Mouse (Mus musculus): ENCODE measurements around the gene Mia. TPM values are rescaled to one million over a fixed set of nuclear protein-coding genes. Genes with fewer than 3 reads are reported as not detected.

Gene Mia
- total and polyA plus RNA-seq, 2 experiments from 2014 or later, result 17.4 to 32.8 TPM

GRCm38 (mm10) chr7:27161744-27162143 lies 19.2 kb downstream of the Mia start:
- Histone ChIP-seq H3K36me3 (ENCODE audit: insufficient read depth) (peaks cover 40% of the 10 kb centered on the region), H3K27me3 (ENCODE audit: insufficient read depth, low read length) (no peaks in the 10 kb centered on the region), H3K27ac (ENCODE audit: low read depth, low read length) (no peak overlapping the region), H3K9me3 (ENCODE audit: low read length) (no peaks in the 10 kb centered on the region), H3K4me1 (ENCODE audit: insufficient read depth) (peaks cover 24% of the 10 kb centered on the region), H3K4me2 (ENCODE audit: low read depth) (no peak overlapping the region), H3K9ac (no peak overlapping the region), H3K4me3 (ENCODE audit: low read depth, low read length) (no peak overlapping the region)
- no peak for DNase-seq
- 92% methylated on average over 4 of the region's 4 CpGs for WGBS
- ATAC-seq, result no peak
- no peak for TF ChIP-seq CTCF (IDR thresholded peaks at IDR 0.05; ENCODE audit: low read depth)

DNA sequence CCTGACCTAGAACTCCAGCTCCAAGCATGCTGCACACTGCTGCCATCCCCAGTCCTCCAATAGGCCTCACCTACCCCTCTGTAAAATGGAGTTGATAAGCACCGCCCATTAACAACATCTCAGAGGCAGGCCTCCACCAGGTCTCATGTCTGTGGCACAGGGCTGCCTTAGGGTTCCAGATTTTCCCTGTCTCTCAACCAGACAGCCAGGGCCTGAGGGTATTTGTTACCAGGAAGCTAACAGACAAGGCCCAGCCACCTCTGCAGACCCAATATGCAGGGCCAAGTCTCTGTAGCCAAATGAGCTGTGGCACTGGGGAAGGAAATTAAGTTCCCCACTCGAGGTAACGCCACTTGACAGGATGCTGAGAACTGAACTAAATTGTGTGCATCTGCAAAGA lies 20.0 kb downstream of the Mia start:
- H3K9me3 ChIP-seq (ENCODE audit: low read length), result no peaks in the 10 kb centered on the region
- H3K4me3 ChIP-seq (ENCODE audit: low read depth, low read length), result no peak overlapping the region
- ATAC-seq, result no peak
- H3K27me3 ChIP-seq (ENCODE audit: insufficient read depth, low read length), result no peaks in the 10 kb centered on the region
- 86% methylated on average over 3 of the region's 3 CpGs for WGBS
- peaks cover 24% of the 10 kb centered on the region for H3K4me1 ChIP-seq (ENCODE audit: insufficient read depth)
- no peak overlapping the region for H3K9ac ChIP-seq
- H3K4me2 ChIP-seq (ENCODE audit: low read depth), result no peak overlapping the region
- H3K27ac ChIP-seq (ENCODE audit: low read depth, low read length), result no peak overlapping the region
- DNase-seq, result no peak
- no peak for TF ChIP-seq CTCF (IDR thresholded peaks at IDR 0.05; ENCODE audit: low read depth)
- H3K36me3 ChIP-seq (ENCODE audit: insufficient read depth), result peaks cover 40% of the 10 kb centered on the region

- 16% methylated on average over 8 of the region's 8 CpGs for WGBS
- Histone ChIP-seq H3K4me1 (ENCODE audit: insufficient read depth) (peaks cover 19% of the 10 kb centered on the region), H3K4me3 (ENCODE audit: low read depth, low read length) (no peak overlapping the region), H3K27ac (ENCODE audit: low read depth, low read length) (no peak overlapping the region), H3K9me3 (ENCODE audit: low read length) (no peaks in the 10 kb centered on the region), H3K9ac (no peak overlapping the region), H3K27me3 (ENCODE audit: insufficient read depth, low read length) (no peaks in the 10 kb centered on the region), H3K36me3 (ENCODE audit: insufficient read depth) (peaks cover 38% of the 10 kb centered on the region), H3K4me2 (ENCODE audit: low read depth) (no peak overlapping the region)
- ATAC-seq (peak; percentile 92), DNase-seq (peak; percentile 89)
- peak; percentile 97 for TF ChIP-seq CTCF (IDR thresholded peaks at IDR 0.05; ENCODE audit: low read depth)
Measured at GRCm38 (mm10) chr7:27159882-27160281, 21.1 kb downstream of the Mia start.

GRCm38 (mm10) chr7:27159256-27159655 lies 21.7 kb downstream of the Mia start:
- no peak overlapping the region for H3K27ac ChIP-seq (ENCODE audit: low read depth, low read length)
- peaks cover 17% of the 10 kb centered on the region for H3K4me1 ChIP-seq (ENCODE audit: insufficient read depth)
- no peak overlapping the region for H3K4me3 ChIP-seq (ENCODE audit: low read depth, low read length)
- no peak for TF ChIP-seq CTCF (IDR thresholded peaks at IDR 0.05; ENCODE audit: low read depth)
- H3K36me3 ChIP-seq (ENCODE audit: insufficient read depth), result peaks cover 31% of the 10 kb centered on the region
- H3K9me3 ChIP-seq (ENCODE audit: low read length), result no peaks in the 10 kb centered on the region
- no peak overlapping the region for H3K4me2 ChIP-seq (ENCODE audit: low read depth)
- WGBS, result 93% methylated on average over 6 of the region's 6 CpGs
- no peak for DNase-seq
- no peak overlapping the region for H3K9ac ChIP-seq
- no peak for ATAC-seq
- no peaks in the 10 kb centered on the region for H3K27me3 ChIP-seq (ENCODE audit: insufficient read depth, low read length)

- ATAC-seq, result no peak
- no peaks in the 10 kb centered on the region for H3K27me3 ChIP-seq (ENCODE audit: insufficient read depth, low read length)
- 94% methylated on average over 9 of the region's 9 CpGs for WGBS
- DNase-seq, result no peak
- H3K27ac ChIP-seq (ENCODE audit: low read depth, low read length), result no peak overlapping the region
- no peak overlapping the region for H3K9ac ChIP-seq
- no peak for TF ChIP-seq CTCF (IDR thresholded peaks at IDR 0.05; ENCODE audit: low read depth)
- no peak overlapping the region for H3K4me3 ChIP-seq (ENCODE audit: low read depth, low read length)
- peaks cover 7% of the 10 kb centered on the region; the same call in 1 of the 2 replicates for H3K4me1 ChIP-seq (ENCODE audit: insufficient read depth)
- H3K4me2 ChIP-seq (ENCODE audit: low read depth), result no peak overlapping the region
- H3K36me3 ChIP-seq (ENCODE audit: insufficient read depth), result peaks cover 28% of the 10 kb centered on the region
- H3K9me3 ChIP-seq (ENCODE audit: low read length), result no peaks in the 10 kb centered on the region
Measured at GRCm38 (mm10) chr7:27158171-27158570, 22.8 kb downstream of the Mia start.

DNA sequence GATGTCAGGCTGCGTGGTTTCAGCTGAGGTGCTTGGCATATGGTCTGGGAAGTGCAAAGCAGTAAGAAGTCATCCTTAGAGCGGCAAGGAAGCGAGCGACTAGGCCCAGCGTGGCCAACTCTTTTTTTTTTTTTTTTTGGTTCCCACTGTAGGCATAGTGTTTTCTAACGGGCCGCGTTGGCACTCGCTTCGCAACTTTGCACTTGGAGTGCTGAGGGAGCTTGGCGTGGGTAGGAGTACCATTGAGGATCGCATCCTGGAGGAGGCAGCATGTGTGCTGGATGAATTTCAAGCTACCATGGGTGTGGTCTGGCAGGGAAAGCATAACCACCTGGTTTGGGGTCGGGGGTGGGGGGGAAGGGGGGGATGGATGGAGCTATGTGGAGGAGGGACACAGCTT lies 25.0 kb downstream of the Mia start:
- Histone ChIP-seq H3K36me3 (ENCODE audit: insufficient read depth) (peaks cover 23% of the 10 kb centered on the region), H3K4me2 (ENCODE audit: low read depth) (no peak overlapping the region), H3K27ac (ENCODE audit: low read depth, low read length) (no peak overlapping the region), H3K9me3 (ENCODE audit: low read length) (no peaks in the 10 kb centered on the region), H3K9ac (no peak overlapping the region), H3K4me3 (ENCODE audit: low read depth, low read length) (no peak overlapping the region), H3K4me1 (ENCODE audit: insufficient read depth) (no peaks in the 10 kb centered on the region), H3K27me3 (ENCODE audit: insufficient read depth, low read length) (no peaks in the 10 kb centered on the region)
- 67% methylated on average over 13 of the region's 13 CpGs for WGBS
- DNase-seq (peak; percentile 12), ATAC-seq (no peak)
- TF ChIP-seq CTCF (IDR thresholded peaks at IDR 0.05; ENCODE audit: low read depth), result no peak

GRCm38 (mm10) chr7:27153205-27153764 lies 27.7 kb downstream of the Mia start, which contains the start of gene Cyp2t4:
Gene Cyp2t4, plus strand, starts transcription at chr7:27153714.
- no peaks in the 10 kb centered on the region for H3K27me3 ChIP-seq (ENCODE audit: insufficient read depth, low read length)
- ATAC-seq (no peak), DNase-seq (no peak)
- no peak within 1 kb of the TSS for H3K4me3 ChIP-seq (ENCODE audit: low read depth, low read length)
- 62% methylated on average over 10 of the region's 10 CpGs for WGBS
- H3K4me1 ChIP-seq (ENCODE audit: insufficient read depth), result no peaks in the 10 kb centered on the region
- H3K4me2 ChIP-seq (ENCODE audit: low read depth), result no peak within 1 kb of the TSS
- H3K27ac ChIP-seq (ENCODE audit: low read depth, low read length), result no peak within 1 kb of the TSS
- no peak for TF ChIP-seq CTCF (IDR thresholded peaks at IDR 0.05; ENCODE audit: low read depth)
- no peak within 1 kb of the TSS for H3K9ac ChIP-seq
- H3K9me3 ChIP-seq (ENCODE audit: low read length), result no peaks in the 10 kb centered on the region
- H3K36me3 ChIP-seq (ENCODE audit: insufficient read depth), result peaks cover 12% of the 10 kb centered on the region
